Mouse (Mus musculus) olfactory bulb, adult 2 months (tissue): ENCODE data around the gene Erh.

Source experiments
- CTCF ChIP-seq: fragments of 200-500 bp; IDR thresholded peaks from 2 replicates; pipeline ENCODE4 v1.5.1; 2012; ENCODE audit warnings: low read depth, mild to moderate bottlenecking, low read length, moderate library complexity; ENCODE audit not compliant: insufficient read depth
- POLR2A ChIP-seq: fragments of 200-500 bp; IDR thresholded peaks from 2 replicates; pipeline ENCODE4 v1.6.1; 2012; ENCODE audit warnings: mild to moderate bottlenecking, low read depth, low read length, moderate library complexity; ENCODE audit not compliant: insufficient read depth

DNA sequence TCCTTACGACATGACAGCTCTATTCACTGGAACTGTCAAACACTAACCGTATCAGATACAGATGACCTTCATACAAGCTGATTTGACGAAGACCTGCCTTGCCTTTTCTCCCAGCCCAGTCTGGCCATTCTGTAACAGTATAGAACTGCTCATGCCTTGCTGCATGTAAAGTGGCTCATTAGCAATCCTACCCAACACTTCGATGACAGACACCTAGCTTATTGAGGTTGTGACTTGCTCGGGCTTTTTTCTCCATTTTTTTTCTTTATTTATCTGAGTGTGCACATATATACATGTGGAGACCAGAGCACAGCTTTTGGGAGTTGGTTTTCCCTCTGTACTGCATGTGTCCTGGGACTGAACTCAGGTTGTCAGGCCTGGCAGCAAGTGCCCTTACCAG, 12.4 kb downstream of the Erh start:
- TF ChIP-seq CTCF, result no peak
- no peak for TF ChIP-seq POLR2A
